ENCODE assay signal across 24 mouse cellular contexts in the genomic region with DNA sequence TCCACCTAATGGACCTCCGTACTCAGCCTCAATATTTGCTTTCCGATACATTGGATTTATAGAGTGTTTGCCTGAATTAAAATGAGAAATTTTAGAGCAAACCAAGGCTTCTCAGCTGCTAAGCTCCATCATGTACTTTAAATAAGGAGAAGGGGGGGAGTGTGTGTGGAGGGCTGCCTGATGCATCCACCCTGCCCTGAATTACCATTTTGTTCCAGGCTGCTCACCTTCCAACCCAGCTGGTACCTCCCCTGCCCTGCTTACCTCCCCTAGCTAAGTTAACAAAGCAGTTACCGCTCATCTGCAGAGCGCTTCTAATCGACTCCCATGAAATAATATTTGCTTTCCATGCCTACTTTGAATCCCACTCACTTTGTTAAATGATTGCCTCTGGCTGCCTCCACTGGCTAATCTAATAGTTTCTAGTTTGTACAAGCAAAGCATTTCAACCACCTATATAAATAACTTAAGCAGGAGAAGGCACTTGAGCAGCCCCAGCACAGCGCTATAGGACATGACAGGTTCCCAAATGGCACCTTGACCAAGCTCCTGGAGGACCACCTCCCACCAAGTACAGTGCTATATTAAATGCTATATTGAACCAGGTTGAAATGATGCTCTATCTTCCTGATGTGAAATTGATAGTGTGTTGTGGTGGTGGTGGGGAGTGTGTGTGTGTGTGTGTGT.
"Had no signal": no experiment of that assay in that cellular context is flagged by ENCODE, and none has a peak within 500 bp of the region (broad histone marks: within the 10 kb centered on the region; RNA-seq: fewer than 3 reads in every experiment).

No protein-coding gene starts in this region.

- DNase-seq: forebrain, postnatal 0 days; gastrocnemius, postnatal 14 days; gastrocnemius, postnatal 36 days; heart, adult 11 months; heart, adult 2 months; heart, postnatal 14 days; heart, postnatal 36 days; kidney, adult 11 months; kidney, adult 2 months; kidney, adult 9 months; kidney, postnatal 10 days had no signal

- H3K36me3 ChIP-seq: forebrain, embryonic 15.5 days; heart, embryonic 13.5 days; heart, embryonic 15.5 days; hindbrain, embryonic 13.5 days; hindbrain, embryonic 15.5 days; kidney, embryonic 15.5 days; limb, embryonic 10.5 days; limb, embryonic 12.5 days had no signal

- ATAC-seq: forebrain, embryonic 15.5 days; forebrain, postnatal 0 days; hindbrain, postnatal 0 days; intestine, embryonic 16.5 days had no signal

- H3K4me1 ChIP-seq: forebrain, embryonic 15.5 days; heart, embryonic 13.5 days; hindbrain, embryonic 13.5 days; hindbrain, embryonic 15.5 days; kidney, embryonic 15.5 days; limb, embryonic 12.5 days had no signal

- H3K4me3 ChIP-seq: forebrain, embryonic 15.5 days; heart, adult 2 months; heart, embryonic 13.5 days; heart, embryonic 15.5 days; hindbrain, embryonic 13.5 days; hindbrain, embryonic 15.5 days; kidney, embryonic 15.5 days; layer of hippocampus, adult 2 months; left cerebral cortex, adult 2 months; limb, embryonic 10.5 days; limb, embryonic 12.5 days had no signal

- H3K27ac ChIP-seq: forebrain, embryonic 15.5 days; heart, adult 2 months; heart, embryonic 13.5 days; heart, embryonic 15.5 days; hindbrain, embryonic 13.5 days; hindbrain, embryonic 15.5 days; hindbrain, postnatal 0 days; kidney, embryonic 15.5 days; layer of hippocampus, adult 2 months; left cerebral cortex, adult 2 months; limb, embryonic 10.5 days; limb, embryonic 12.5 days had no signal

- H3K9me3 ChIP-seq: forebrain, embryonic 15.5 days; heart, embryonic 13.5 days; heart, embryonic 15.5 days; hindbrain, embryonic 13.5 days; hindbrain, embryonic 15.5 days; kidney, embryonic 15.5 days; limb, embryonic 10.5 days; limb, embryonic 12.5 days had no signal

- H3K27me3 ChIP-seq: forebrain, embryonic 15.5 days; heart, embryonic 13.5 days; heart, embryonic 15.5 days; hindbrain, embryonic 13.5 days; hindbrain, embryonic 15.5 days; kidney, embryonic 15.5 days; limb, embryonic 12.5 days had no signal

- H3K4me2 ChIP-seq: forebrain, embryonic 15.5 days; heart, embryonic 11.5 days; heart, embryonic 13.5 days; heart, embryonic 15.5 days; hindbrain, embryonic 13.5 days; hindbrain, embryonic 15.5 days; kidney, embryonic 15.5 days; limb, embryonic 12.5 days had no signal

- H3K9ac ChIP-seq: forebrain, embryonic 15.5 days; forebrain, postnatal 0 days; heart, embryonic 13.5 days; heart, embryonic 15.5 days; hindbrain, embryonic 13.5 days; hindbrain, embryonic 15.5 days; kidney, embryonic 15.5 days; limb, embryonic 12.5 days had no signal
